In genomic region chr7:44824872-44825271, GRCm38 (mm10) we compare ENCODE assay signal across 8 mouse cellular contexts. TPM values are rescaled to one million over a fixed set of nuclear protein-coding genes. Genes with fewer than 3 reads are reported as not detected.
A peak's percentile ranks its signal among the peaks of the same experiment; 100 is the strongest.
DNase-seq lines count a peak whose midpoint lies in the region; ATAC-seq and TF ChIP-seq lines count a peak whose summit lies in the region.

No protein-coding gene starts in this region.

- H3K9ac ChIP-seq in ES-Bruce4 (ENCODE audit: low read depth, poor library complexity, severe bottlenecking), result no peak overlapping the region
- H3K9ac ChIP-seq in heart, postnatal 0 days (replicated peaks; ENCODE audit: low read depth, low read length), result no peak overlapping the region
- H3K9ac ChIP-seq in lung, postnatal 0 days (replicated peaks; ENCODE audit: low read depth), result no peak overlapping the region

- no peaks in the 10 kb centered on the region for H3K27me3 ChIP-seq in ES-Bruce4 (ENCODE audit: control insufficient read depth, insufficient read depth, low read length, poor library complexity, severe bottlenecking)
- H3K27me3 ChIP-seq in embryonic facial prominence, embryonic 10.5 days (replicated peaks; ENCODE audit: low read depth, poor library complexity, severe bottlenecking), result no peaks in the 10 kb centered on the region
- H3K27me3 ChIP-seq in heart, postnatal 0 days (ENCODE audit: control insufficient read depth, insufficient read depth, low read length), result no peaks in the 10 kb centered on the region
- H3K27me3 ChIP-seq in lung, postnatal 0 days (replicated peaks; ENCODE audit: insufficient read depth, low read length), result no peaks in the 10 kb centered on the region

- H3K4me1 ChIP-seq in ES-Bruce4 (ENCODE audit: control insufficient read depth, insufficient read depth, low read length), result peaks cover 3% of the 10 kb centered on the region
- H3K4me1 ChIP-seq in embryonic facial prominence, embryonic 10.5 days, result peaks cover 31% of the 10 kb centered on the region
- H3K4me1 ChIP-seq in heart, postnatal 0 days (ENCODE audit: control insufficient read depth, insufficient read depth), result peaks cover 10% of the 10 kb centered on the region
- H3K4me1 ChIP-seq in lung, postnatal 0 days (ENCODE audit: insufficient read depth, low read depth, low read length), result no peaks in the 10 kb centered on the region

- H3K4me3 ChIP-seq in ES-Bruce4 (ENCODE audit: low read depth, low read length), result no peak overlapping the region
- no peak overlapping the region for H3K4me3 ChIP-seq in embryonic facial prominence, embryonic 10.5 days
- H3K4me3 ChIP-seq in heart, postnatal 0 days (ENCODE audit: low read depth, low read length), result no peak overlapping the region
- no peak overlapping the region for H3K4me3 ChIP-seq in lung, postnatal 0 days (ENCODE audit: low read depth, low read length)

- H3K36me3 ChIP-seq in ES-Bruce4 (ENCODE audit: control insufficient read depth, insufficient read depth, low read length, poor library complexity, severe bottlenecking), result peaks cover 48% of the 10 kb centered on the region
- H3K36me3 ChIP-seq in embryonic facial prominence, embryonic 10.5 days (replicated peaks), result peaks cover 68% of the 10 kb centered on the region
- peaks cover 19% of the 10 kb centered on the region for H3K36me3 ChIP-seq in heart, postnatal 0 days (replicated peaks; ENCODE audit: control insufficient read depth, insufficient read depth, low read length)
- H3K36me3 ChIP-seq in lung, postnatal 0 days (ENCODE audit: insufficient read depth, low read length), result peaks cover 12% of the 10 kb centered on the region

- TF ChIP-seq CTCF in ES-Bruce4 (IDR thresholded peaks at IDR 0.05; ENCODE audit: low read depth, low read length), result peak; percentile 44
- peak; percentile 95 for TF ChIP-seq CTCF in heart, postnatal 0 days (IDR thresholded peaks at IDR 0.05; ENCODE audit: low read depth)
- peak; percentile 94 for TF ChIP-seq CTCF in lung, postnatal 0 days (IDR thresholded peaks at IDR 0.05)

- no peak for TF ChIP-seq EP300 in ES-Bruce4 (IDR thresholded peaks at IDR 0.05; ENCODE audit: insufficient read depth, low read depth, low read length)
- no peak for TF ChIP-seq EP300 in heart, postnatal 0 days (IDR thresholded peaks at IDR 0.05; ENCODE audit: low read depth)
- TF ChIP-seq EP300 in lung, postnatal 0 days (IDR thresholded peaks at IDR 0.05), result no peak

- peak; percentile 75; the same call in 1 of the 2 replicates for ATAC-seq in heart, postnatal 0 days (ENCODE audit: insufficient read depth, low read depth)
- peak; percentile 77 for ATAC-seq in lung, postnatal 0 days

- peak; percentile 81 for DNase-seq in adrenal gland, postnatal 25 days
- peak; percentile 74 for DNase-seq in embryonic facial prominence, embryonic 10.5 days (ENCODE audit: low spot score)
- peak; percentile 74 for DNase-seq in heart, postnatal 0 days (ENCODE audit: low spot score)
- peak; percentile 55 for DNase-seq in large intestine, adult 2 months (ENCODE audit: low read depth, low spot score)
- peak; percentile 87 for DNase-seq in lung, postnatal 0 days (ENCODE audit: low spot score)
- DNase-seq in retina, postnatal 1 day, result peak; percentile 87
- peak; percentile 84 for DNase-seq in thymus, postnatal 25 days

- H3K27ac ChIP-seq in ES-Bruce4 (ENCODE audit: insufficient read depth, low read length), result no peak overlapping the region
- no peak overlapping the region for H3K27ac ChIP-seq in embryonic facial prominence, embryonic 10.5 days (replicated peaks)
- no peak overlapping the region for H3K27ac ChIP-seq in heart, postnatal 0 days (ENCODE audit: low read depth)
- no peak overlapping the region for H3K27ac ChIP-seq in lung, postnatal 0 days (ENCODE audit: low read length)

- H3K4me2 ChIP-seq in heart, postnatal 0 days (ENCODE audit: low read depth, low read length), result no peak overlapping the region
- H3K4me2 ChIP-seq in lung, postnatal 0 days (replicated peaks; ENCODE audit: low read depth, low read length), result no peak overlapping the region

- 36% methylated on average over 3 of the region's 3 CpGs for WGBS in embryonic facial prominence, embryonic 10.5 days
- 15% methylated on average over 3 of the region's 3 CpGs for WGBS in heart, postnatal 0 days
- WGBS in large intestine, adult 2 months, result 2% methylated on average over 3 of the region's 3 CpGs
- WGBS in lung, postnatal 0 days, result 12% methylated on average over 3 of the region's 3 CpGs

- no peaks in the 10 kb centered on the region for H3K9me3 ChIP-seq in ES-Bruce4 (replicated peaks; ENCODE audit: control insufficient read depth, insufficient read depth, low read length, poor library complexity, severe bottlenecking)
- no peaks in the 10 kb centered on the region for H3K9me3 ChIP-seq in embryonic facial prominence, embryonic 10.5 days
- H3K9me3 ChIP-seq in heart, postnatal 0 days (replicated peaks; ENCODE audit: control insufficient read depth, low read length), result no peaks in the 10 kb centered on the region
- no peaks in the 10 kb centered on the region for H3K9me3 ChIP-seq in lung, postnatal 0 days (ENCODE audit: low read length)

- TF ChIP-seq POLR2A in ES-Bruce4 (IDR thresholded peaks at IDR 0.05; ENCODE audit: insufficient read depth, low read length), result no peak

RNA-seq across cellular contexts. Expression of gene Atf5, which starts 8.4 kb away (rescaled TPM):
- polyA plus RNA-seq in ES-Bruce4 (2011; ENCODE audit: insufficient read depth, insufficient read length, low read depth, missing spikeins), result 9.6 and 14.6 TPM in 2 replicates
- total RNA-seq in adrenal gland, postnatal 25 days (2021), result 108 and 165 TPM in 2 replicates
- 3.2 and 3.6 TPM in 2 replicates for polyA plus RNA-seq in embryonic facial prominence, embryonic 10.5 days (2016; fragmentation: Nextera tagmentation; extraction: Ambion mirVana)
- 5.6 and 16.0 TPM in 2 replicates for total RNA-seq in heart, postnatal 0 days (2014; rRNA removed; ENCODE audit: low replicate concordance)
- polyA plus RNA-seq in heart, postnatal 0 days (2015; fragmentation: Nextera tagmentation; extraction: Ambion mirVana), result 3.0 and 3.5 TPM in 2 replicates
- polyA plus RNA-seq in large intestine, adult 2 months (2012; rRNA removed), result 29.8 and 41.4 TPM in 2 replicates
- polyA plus RNA-seq in lung, postnatal 0 days (2015; fragmentation: Nextera tagmentation; extraction: Ambion mirVana), result 6.0 and 6.1 TPM in 2 replicates

RNA-seq across cellular contexts. Expression of gene Il4i1, which starts 8.7 kb away (rescaled TPM):
- polyA plus RNA-seq in ES-Bruce4 (2011; ENCODE audit: insufficient read depth, insufficient read length, low read depth, missing spikeins), result 4.7 and 6.4 TPM in 2 replicates
- total RNA-seq in adrenal gland, postnatal 25 days (2021), result 2.8 and 3.4 TPM in 2 replicates
- 1.0 and 1.5 TPM in 2 replicates for polyA plus RNA-seq in embryonic facial prominence, embryonic 10.5 days (2016; fragmentation: Nextera tagmentation; extraction: Ambion mirVana)
- not detected in 2 replicates for total RNA-seq in heart, postnatal 0 days (2014; rRNA removed; ENCODE audit: low replicate concordance)
- polyA plus RNA-seq in heart, postnatal 0 days (2015; fragmentation: Nextera tagmentation; extraction: Ambion mirVana), result 0.93 and 1.1 TPM in 2 replicates
- 13.9 and 14.8 TPM in 2 replicates for polyA plus RNA-seq in large intestine, adult 2 months (2012; rRNA removed)
- 1.9 and 2.3 TPM in 2 replicates for polyA plus RNA-seq in lung, postnatal 0 days (2015; fragmentation: Nextera tagmentation; extraction: Ambion mirVana)

RNA-seq across cellular contexts. Expression of gene Nup62, which starts 9.0 kb away (rescaled TPM):
- polyA plus RNA-seq in ES-Bruce4 (2011; ENCODE audit: insufficient read depth, insufficient read length, low read depth, missing spikeins), result 90.6 and 109 TPM in 2 replicates
- 40.5 and 44.4 TPM in 2 replicates for total RNA-seq in adrenal gland, postnatal 25 days (2021)
- polyA plus RNA-seq in embryonic facial prominence, embryonic 10.5 days (2016; fragmentation: Nextera tagmentation; extraction: Ambion mirVana), result 169 and 173 TPM in 2 replicates
- total RNA-seq in heart, postnatal 0 days (2014; rRNA removed; ENCODE audit: low replicate concordance), result 75.3 and 78.0 TPM in 2 replicates
- 37.6 and 40.9 TPM in 2 replicates for polyA plus RNA-seq in heart, postnatal 0 days (2015; fragmentation: Nextera tagmentation; extraction: Ambion mirVana)
- polyA plus RNA-seq in large intestine, adult 2 months (2012; rRNA removed), result 50.3 and 51.3 TPM in 2 replicates
- polyA plus RNA-seq in lung, postnatal 0 days (2015; fragmentation: Nextera tagmentation; extraction: Ambion mirVana), result 22.7 and 23.8 TPM in 2 replicates

RNA-seq across cellular contexts. Expression of gene Akt1s1, which starts 23.9 kb away (rescaled TPM):
- 38.1 and 38.3 TPM in 2 replicates for polyA plus RNA-seq in ES-Bruce4 (2011; ENCODE audit: insufficient read depth, insufficient read length, low read depth, missing spikeins)
- 116 and 138 TPM in 2 replicates for total RNA-seq in adrenal gland, postnatal 25 days (2021)
- 92.2 and 95.4 TPM in 2 replicates for polyA plus RNA-seq in embryonic facial prominence, embryonic 10.5 days (2016; fragmentation: Nextera tagmentation; extraction: Ambion mirVana)
- 81.8 and 137 TPM in 2 replicates for total RNA-seq in heart, postnatal 0 days (2014; rRNA removed; ENCODE audit: low replicate concordance)
- 91.3 and 91.8 TPM in 2 replicates for polyA plus RNA-seq in heart, postnatal 0 days (2015; fragmentation: Nextera tagmentation; extraction: Ambion mirVana)
- polyA plus RNA-seq in large intestine, adult 2 months (2012; rRNA removed), result 61.3 and 67.2 TPM in 2 replicates
- 84.0 and 89.4 TPM in 2 replicates for polyA plus RNA-seq in lung, postnatal 0 days (2015; fragmentation: Nextera tagmentation; extraction: Ambion mirVana)

RNA-seq across cellular contexts. Expression of gene Tbc1d17, which starts 24.0 kb away (rescaled TPM):
- polyA plus RNA-seq in ES-Bruce4 (2011; ENCODE audit: insufficient read depth, insufficient read length, low read depth, missing spikeins), result 33.9 and 46.7 TPM in 2 replicates
- total RNA-seq in adrenal gland, postnatal 25 days (2021), result 62.1 and 88.5 TPM in 2 replicates
- 77.2 and 82.7 TPM in 2 replicates for polyA plus RNA-seq in embryonic facial prominence, embryonic 10.5 days (2016; fragmentation: Nextera tagmentation; extraction: Ambion mirVana)
- 43.5 and 101 TPM in 2 replicates for total RNA-seq in heart, postnatal 0 days (2014; rRNA removed; ENCODE audit: low replicate concordance)
- polyA plus RNA-seq in heart, postnatal 0 days (2015; fragmentation: Nextera tagmentation; extraction: Ambion mirVana), result 51.7 and 57.5 TPM in 2 replicates
- polyA plus RNA-seq in large intestine, adult 2 months (2012; rRNA removed), result 44.6 and 49.0 TPM in 2 replicates
- polyA plus RNA-seq in lung, postnatal 0 days (2015; fragmentation: Nextera tagmentation; extraction: Ambion mirVana), result 73.2 and 84.0 TPM in 2 replicates

Comparison
In these comparisons a context has a peak if more than half of its experiments do, and no peak if none do; other contexts are left out.
1. CTCF ChIP-seq: peak in every context shown above with its lines; median percentile 95 in heart, postnatal 0 days; 94 in lung, postnatal 0 days; 44 in ES-Bruce4.